Mouse (Mus musculus) embryonic facial prominence, embryonic 13.5 days (tissue): ENCODE data around the gene Tifa. TPM values are rescaled to one million over a fixed set of nuclear protein-coding genes. Genes with fewer than 3 reads are reported as not detected.

Experiments
- ATAC-seq: fragments of 200-750 bp; cut with Nextera tagmentation; 2 replicates; pipeline ENCODE4 v1.8.0; 2017; ENCODE audit warnings: low read depth; ENCODE audit not compliant: insufficient number of reproducible peaks, insufficient read depth, low FRiP score, low TSS enrichment
- H3K27ac ChIP-seq: fragments of 300-500 bp; sonication (generic); 2 replicates; pipeline ENCODE4 v1.5.1; 2015; ENCODE audit warnings: moderate library complexity, mild to moderate bottlenecking, inconsistent platforms
- H3K27me3 ChIP-seq: fragments of 300-500 bp; sonication (generic); 2 replicates; pipeline ENCODE4 v1.6.1; 2015; ENCODE audit warnings: mild to moderate bottlenecking, inconsistent platforms
- H3K36me3 ChIP-seq: fragments of 300-500 bp; sonication (generic); 2 replicates; pipeline ENCODE4 v1.6.1; 2015; ENCODE audit warnings: mild to moderate bottlenecking, inconsistent platforms
- H3K4me1 ChIP-seq: fragments of 300-500 bp; sonication (generic); 2 replicates; pipeline ENCODE4 v1.6.1; 2015; ENCODE audit warnings: inconsistent platforms
- H3K4me2 ChIP-seq: fragments of 300-500 bp; sonication (generic); 2 replicates; pipeline ENCODE4 v1.6.1; 2015; ENCODE audit warnings: moderate library complexity, mild to moderate bottlenecking, inconsistent platforms
- H3K4me3 ChIP-seq: fragments of 300-500 bp; sonication (generic); 2 replicates; pipeline ENCODE4 v1.5.1; 2015; ENCODE audit warnings: mild to moderate bottlenecking, inconsistent platforms
- H3K9ac ChIP-seq: fragments of 300-500 bp; sonication (generic); 2 replicates; pipeline ENCODE4 v1.6.1; 2015; ENCODE audit warnings: mild to moderate bottlenecking, inconsistent platforms
- H3K9me3 ChIP-seq: fragments of 300-500 bp; sonication (generic); 2 replicates; pipeline ENCODE4 v1.6.1; 2016; ENCODE audit warnings: inconsistent platforms
- WGBS: fragments of 180-500 bp; shearing (Covaris S2); methylation state at CpG from one replicate; pipeline ENCODE4 v1.1.7; 2015; ENCODE audit warnings: mixed read lengths; 5-methylcytosine and 5-hydroxymethylcytosine counted together
- polyA plus RNA-seq: library from polyadenylated mRNA; unstranded; fragments of >200 nt; fragmentation: Nextera tagmentation; extraction: Ambion mirVana; gene quantifications from 2 replicates; pipeline ENCODE4 v1.2.1, GENCODE M21; 2015

Gene Tifa
- polyA plus RNA-seq, 1 experiment from 2014 or later = 2.4 TPM

- Histone ChIP-seq H3K9ac (no peak overlapping the region), H3K27me3 (no peaks in the 10 kb centered on the region), H3K9me3 (peaks cover 3% of the 10 kb centered on the region; the same call in 1 of the 2 replicates), H3K4me2 (no peak overlapping the region), H3K4me1 (no peaks in the 10 kb centered on the region), H3K36me3 (no peaks in the 10 kb centered on the region), H3K27ac (no peak overlapping the region), H3K4me3 (no peak overlapping the region)
- 54% methylated on average over 9 of the region's 9 CpGs for WGBS
- ATAC-seq = no peak
These were observed 61.4 kb downstream of the Tifa start for GRCm38 (mm10) chr3:127850776-127851646.

GRCm38 (mm10) chr3:127852722-127853121, 63.1 kb downstream of the Tifa start:
- ATAC-seq = no peak
- Histone ChIP-seq H3K27ac (no peak overlapping the region), H3K9me3 (no peaks in the 10 kb centered on the region), H3K4me2 (no peak overlapping the region), H3K4me1 (no peaks in the 10 kb centered on the region), H3K4me3 (no peak overlapping the region), H3K27me3 (no peaks in the 10 kb centered on the region), H3K9ac (no peak overlapping the region), H3K36me3 (no peaks in the 10 kb centered on the region)
- 79% methylated on average over 9 of the region's 9 CpGs for WGBS

- Histone ChIP-seq H3K27ac (no peak overlapping the region), H3K36me3 (no peaks in the 10 kb centered on the region), H3K4me2 (peak overlapping the region; percentile 34; the same call in 1 of the 2 replicates), H3K27me3 (no peaks in the 10 kb centered on the region), H3K9me3 (no peaks in the 10 kb centered on the region), H3K4me1 (no peaks in the 10 kb centered on the region), H3K4me3 (no peak overlapping the region), H3K9ac (no peak overlapping the region)
- no peak for ATAC-seq
- 15% methylated on average over 15 of the region's 15 CpGs for WGBS
These were observed 64.0 kb downstream of the Tifa start for GRCm38 (mm10) chr3:127853431-127854206.

GRCm38 (mm10) chr3:127861340-127861739, 71.7 kb downstream of the Tifa start:
- peak overlapping the region; percentile 51 for H3K27ac ChIP-seq
- H3K27me3 ChIP-seq = no peaks in the 10 kb centered on the region
- H3K4me1 ChIP-seq = no peaks in the 10 kb centered on the region
- H3K36me3 ChIP-seq = no peaks in the 10 kb centered on the region
- H3K4me3 ChIP-seq = no peak overlapping the region
- no peak overlapping the region for H3K4me2 ChIP-seq
- 80% methylated on average over 11 of the region's 11 CpGs for WGBS
- H3K9me3 ChIP-seq = no peaks in the 10 kb centered on the region
- ATAC-seq = no peak
- no peak overlapping the region for H3K9ac ChIP-seq

- Histone ChIP-seq H3K27ac (no peak overlapping the region), H3K36me3 (no peaks in the 10 kb centered on the region), H3K9me3 (no peaks in the 10 kb centered on the region), H3K4me1 (no peaks in the 10 kb centered on the region), H3K9ac (no peak overlapping the region), H3K4me2 (no peak overlapping the region), H3K4me3 (no peak overlapping the region), H3K27me3 (no peaks in the 10 kb centered on the region)
- 58% methylated on average over 4 of the region's 4 CpGs for WGBS
- no peak for ATAC-seq
These were observed 72.9 kb downstream of the Tifa start for GRCm38 (mm10) chr3:127862479-127862878.

- no peaks in the 10 kb centered on the region for H3K4me1 ChIP-seq
- H3K4me2 ChIP-seq = no peak overlapping the region
- no peaks in the 10 kb centered on the region for H3K36me3 ChIP-seq
- H3K9me3 ChIP-seq = no peaks in the 10 kb centered on the region
- H3K27ac ChIP-seq = no peak overlapping the region
- no peak overlapping the region for H3K4me3 ChIP-seq
- no peak overlapping the region for H3K9ac ChIP-seq
- 79% methylated on average over 3 of the region's 3 CpGs for WGBS
- ATAC-seq = no peak
- H3K27me3 ChIP-seq = no peaks in the 10 kb centered on the region
These were observed 74.0 kb downstream of the Tifa start for GRCm38 (mm10) chr3:127863571-127863970.

- no peak overlapping the region for H3K9ac ChIP-seq
- H3K36me3 ChIP-seq = no peaks in the 10 kb centered on the region
- no peak overlapping the region for H3K27ac ChIP-seq
- ATAC-seq = no peak
- 31% methylated on average over 2 of the region's 2 CpGs for WGBS
- no peaks in the 10 kb centered on the region for H3K9me3 ChIP-seq
- H3K4me2 ChIP-seq = no peak overlapping the region
- no peaks in the 10 kb centered on the region for H3K4me1 ChIP-seq
- no peak overlapping the region for H3K4me3 ChIP-seq
- H3K27me3 ChIP-seq = no peaks in the 10 kb centered on the region
These were observed 74.6 kb downstream of the Tifa start for GRCm38 (mm10) chr3:127864242-127864641.

GRCm38 (mm10) chr3:127868046-127868758, 78.6 kb downstream of the Tifa start:
- ATAC-seq = no peak
- Histone ChIP-seq H3K36me3 (no peaks in the 10 kb centered on the region), H3K9me3 (no peaks in the 10 kb centered on the region), H3K4me2 (no peak overlapping the region), H3K27me3 (no peaks in the 10 kb centered on the region), H3K27ac (no peak overlapping the region), H3K4me1 (no peaks in the 10 kb centered on the region), H3K9ac (no peak overlapping the region), H3K4me3 (no peak overlapping the region)
- WGBS = 78% methylated on average over 9 of the region's 9 CpGs

- Histone ChIP-seq H3K27ac (no peak overlapping the region), H3K9me3 (no peaks in the 10 kb centered on the region), H3K4me3 (no peak overlapping the region), H3K36me3 (no peaks in the 10 kb centered on the region), H3K4me2 (no peak overlapping the region), H3K4me1 (no peaks in the 10 kb centered on the region), H3K9ac (no peak overlapping the region), H3K27me3 (no peaks in the 10 kb centered on the region)
- ATAC-seq = no peak
- 76% methylated on average over 5 of the region's 5 CpGs for WGBS
These were observed 79.3 kb downstream of the Tifa start for GRCm38 (mm10) chr3:127868880-127869279.

GRCm38 (mm10) chr3:127871575-127871974, 82.0 kb downstream of the Tifa start:
- 86% methylated on average over 9 of the region's 9 CpGs for WGBS
- no peak overlapping the region; the same call in 1 of the 2 replicates for H3K27ac ChIP-seq
- H3K9ac ChIP-seq = no peak overlapping the region
- H3K4me3 ChIP-seq = no peak overlapping the region
- no peaks in the 10 kb centered on the region for H3K9me3 ChIP-seq
- H3K36me3 ChIP-seq = no peaks in the 10 kb centered on the region
- H3K4me1 ChIP-seq = no peaks in the 10 kb centered on the region
- no peak for ATAC-seq
- H3K27me3 ChIP-seq = no peaks in the 10 kb centered on the region
- H3K4me2 ChIP-seq = no peak overlapping the region

- H3K27ac ChIP-seq = no peak overlapping the region
- no peaks in the 10 kb centered on the region for H3K36me3 ChIP-seq
- H3K9me3 ChIP-seq = no peaks in the 10 kb centered on the region
- H3K27me3 ChIP-seq = no peaks in the 10 kb centered on the region
- no peak for ATAC-seq
- no peaks in the 10 kb centered on the region for H3K4me1 ChIP-seq
- H3K9ac ChIP-seq = no peak overlapping the region
- 42% methylated on average over 4 of the region's 4 CpGs for WGBS
- no peak overlapping the region for H3K4me2 ChIP-seq
- no peak overlapping the region for H3K4me3 ChIP-seq
These were observed 84.8 kb downstream of the Tifa start for GRCm38 (mm10) chr3:127874254-127874883.
